Mouse (Mus musculus): ENCODE measurements around the gene Rnaseh2a.

GRCm38 (mm10) chr8:85014431-85014830 is 44.9 kb upstream of the Rnaseh2a start, which contains the start of gene Best2:
- no peak for TF ChIP-seq MAX (IDR thresholded peaks at IDR 0.05; ENCODE audit: low read length)
- TF ChIP-seq JUND (conservative IDR thresholded peaks at IDR 0.05; ENCODE audit: low read depth, low read length): no peak
- no peak for TF ChIP-seq EP300 (IDR thresholded peaks at IDR 0.05; ENCODE audit: low read length)
- TF ChIP-seq MAZ (IDR thresholded peaks at IDR 0.05; ENCODE audit: low read depth, low read length): no peak
- TF ChIP-seq POLR2A (IDR thresholded peaks at IDR 0.05; ENCODE audit: low read depth, low read length): no peak
- TF ChIP-seq CTCF (conservative IDR thresholded peaks at IDR 0.05 in 1 of 2, IDR thresholded peaks at IDR 0.05 in 1 of 2; ENCODE audit: low read depth in 2 of 2, low read length in 2 of 2): no peak
- TF ChIP-seq ZC3H11A (IDR thresholded peaks at IDR 0.05; ENCODE audit: low read depth, low read length): no peak
- no peak for TF ChIP-seq RAD21 (IDR thresholded peaks at IDR 0.05; ENCODE audit: low read depth, low read length)
- no peak for TF ChIP-seq POLR2AphosphoS2 (IDR thresholded peaks at IDR 0.05; ENCODE audit: low read depth, low read length)
- no peak for TF ChIP-seq CHD2 (IDR thresholded peaks at IDR 0.05; ENCODE audit: low read length)
- no peak for TF ChIP-seq NRF1 (IDR thresholded peaks at IDR 0.05; ENCODE audit: low read depth, low read length)
- TF ChIP-seq ELF1 (IDR thresholded peaks at IDR 0.05; ENCODE audit: low read depth, low read length): no peak
- TF ChIP-seq ZNF384 (IDR thresholded peaks at IDR 0.05; ENCODE audit: low read depth, low read length): no peak

Measured in CH12.LX (cell line).